Mouse (Mus musculus) CH12.LX (cell line): Measurements from ENCODE around the gene Utp18. TPM values are rescaled to one million over a fixed set of nuclear protein-coding genes. Genes with fewer than 3 reads are reported as not detected.
A peak's percentile ranks its signal among the peaks of the same experiment; 100 is the strongest.

Experiments
- DNase-seq: peaks from one replicate; pipeline ENCODE4 v3.0.0-alpha.2; 2013; ENCODE audit errors: extremely low read depth
- H3K27ac ChIP-seq: 2 replicates; pipeline ENCODE4 v1.5.1; 2012; ENCODE audit warnings: low read depth, mild to moderate bottlenecking, control low read depth, moderate library complexity; ENCODE audit not compliant: insufficient read depth
- H3K27me3 ChIP-seq: replicated peaks from 2 replicates; pipeline ENCODE3; 2012; ENCODE audit warnings: inconsistent platforms
- H3K36me3 ChIP-seq, 2 experiments: replicated peaks in 1 of 2; 2 replicates each; pipeline versions ENCODE3 to v1.6.1; 2012; ENCODE audit warnings: inconsistent platforms in 1 of 2, low read length in 1 of 2, mild to moderate bottlenecking in 1 of 2, mixed read lengths in 1 of 2, moderate library complexity in 1 of 2; ENCODE audit not compliant: control insufficient read depth in 1 of 2, insufficient read depth in 1 of 2
- H3K4me1 ChIP-seq, 2 experiments: 2 replicates each; pipeline ENCODE4 v1.6.1; 2012; ENCODE audit warnings: inconsistent platforms in 1 of 2, moderate library complexity in 1 of 2; ENCODE audit not compliant: insufficient read depth in 2 of 2, control insufficient read depth in 1 of 2
- H3K4me2 ChIP-seq: 2 replicates; pipeline ENCODE4 v1.6.1; 2012; ENCODE audit warnings: low read depth, mild to moderate bottlenecking, control low read depth; ENCODE audit not compliant: poor library complexity, insufficient read depth, severe bottlenecking
- H3K4me3 ChIP-seq, 3 experiments: fragments of 150-350 bp in 1 of 3; sonication (generic) in 1 of 3; replicated peaks in 1 of 3; 2 replicates each; pipeline versions ENCODE3 to v1.5.1; 2011 to 2012; ENCODE audit warnings: low read depth in 2 of 3, low read length in 2 of 3, mild to moderate bottlenecking in 2 of 3, moderate library complexity in 2 of 3, control low read depth in 1 of 3, improper control_type of control experiment in 1 of 3, inconsistent platforms in 1 of 3, mixed read lengths in 1 of 3; ENCODE audit not compliant: poor library complexity in 1 of 3
- H3K79me2 ChIP-seq: replicated peaks from 2 replicates; pipeline ENCODE4 v1.6.1; 2012; ENCODE audit warnings: mild to moderate bottlenecking, moderate library complexity; ENCODE audit not compliant: control insufficient read depth, poor library complexity, insufficient read depth, severe bottlenecking; ENCODE audit errors: extremely low read depth
- H3K9ac ChIP-seq: 2 replicates; pipeline ENCODE4 v1.6.1; 2012; ENCODE audit warnings: low read depth, mild to moderate bottlenecking, control low read depth, moderate library complexity; ENCODE audit not compliant: insufficient read depth
- H3K9me3 ChIP-seq: replicated peaks from 2 replicates; pipeline ENCODE3; 2012; ENCODE audit warnings: low read length, inconsistent platforms, mixed read lengths
- CHD1 ChIP-seq: IDR thresholded peaks from 2 replicates; pipeline ENCODE4 v1.6.1; 2012; ENCODE audit warnings: low read depth, low read length, improper control_type of control experiment, inconsistent platforms
- CHD2 ChIP-seq: IDR thresholded peaks from 2 replicates; pipeline ENCODE4 v1.6.1; 2011; ENCODE audit warnings: low read length, improper control_type of control experiment
- E2F4 ChIP-seq: IDR thresholded peaks from 2 replicates; pipeline ENCODE4 v1.6.1; 2011; ENCODE audit warnings: low read depth, low read length, improper control_type of control experiment; ENCODE audit not compliant: insufficient replicate concordance
- ELF1 ChIP-seq: IDR thresholded peaks from 2 replicates; pipeline ENCODE4 v1.6.1; 2014; ENCODE audit warnings: low read depth, mild to moderate bottlenecking, inconsistent platforms, low read length, improper control_type of control experiment
- EP300 ChIP-seq: IDR thresholded peaks from 2 replicates; pipeline ENCODE4 v1.6.1; 2011; ENCODE audit warnings: low read length, improper control_type of control experiment
- IRF4 ChIP-seq: IDR thresholded peaks from 2 replicates; pipeline ENCODE4 v1.6.1; 2014; ENCODE audit warnings: low read depth, mild to moderate bottlenecking, inconsistent platforms, low read length, improper control_type of control experiment
- MAFK ChIP-seq: IDR thresholded peaks from 2 replicates; pipeline ENCODE4 v1.6.1; 2011; ENCODE audit warnings: low read length, improper control_type of control experiment; ENCODE audit not compliant: insufficient replicate concordance
- MAZ ChIP-seq: IDR thresholded peaks from 2 replicates; pipeline ENCODE4 v1.6.1; 2012; ENCODE audit warnings: low read depth, mild to moderate bottlenecking, inconsistent platforms, low read length, improper control_type of control experiment, moderate library complexity
- MYC ChIP-seq: IDR thresholded peaks from 2 replicates; pipeline ENCODE4 v1.6.1; 2011; ENCODE audit warnings: low read depth, mild to moderate bottlenecking, improper control_type of control experiment, low read length
- NELFE ChIP-seq: IDR thresholded peaks from 2 replicates; pipeline ENCODE4 v1.6.1; 2011; ENCODE audit warnings: low read depth, low read length, improper control_type of control experiment
- NRF1 ChIP-seq: IDR thresholded peaks from 2 replicates; pipeline ENCODE4 v1.6.1; 2014; ENCODE audit warnings: low read depth, mild to moderate bottlenecking, inconsistent platforms, low read length, improper control_type of control experiment, moderate library complexity
- PAX5 ChIP-seq: IDR thresholded peaks from 2 replicates; pipeline ENCODE4 v1.6.1; 2012; ENCODE audit warnings: low read length, inconsistent platforms, mixed read lengths
- POLR2A ChIP-seq: IDR thresholded peaks from 2 replicates; pipeline ENCODE4 v1.6.1; 2011; ENCODE audit warnings: low read depth, mild to moderate bottlenecking, improper control_type of control experiment, low read length
- POLR2AphosphoS2 ChIP-seq: IDR thresholded peaks from 2 replicates; pipeline ENCODE4 v1.6.1; 2011; ENCODE audit warnings: low read depth, low read length, improper control_type of control experiment
- RCOR1 ChIP-seq: conservative IDR thresholded peaks from 2 replicates; pipeline ENCODE4 v1.6.1; 2012; ENCODE audit warnings: low read depth, mild to moderate bottlenecking, inconsistent platforms, low read length, improper control_type of control experiment
- SIN3A ChIP-seq: IDR thresholded peaks from 2 replicates; pipeline ENCODE4 v1.6.1; 2012; ENCODE audit warnings: low read length, improper control_type of control experiment, inconsistent platforms
- SMC3 ChIP-seq: IDR thresholded peaks from 2 replicates; pipeline ENCODE4 v1.6.1; 2011; ENCODE audit warnings: low read depth, low read length, improper control_type of control experiment
- TBP ChIP-seq: conservative IDR thresholded peaks from 2 replicates; pipeline ENCODE4 v1.6.1; 2011; ENCODE audit warnings: low read depth, low read length, improper control_type of control experiment
- UBTF ChIP-seq: IDR thresholded peaks from 2 replicates; pipeline ENCODE4 v1.6.1; 2012; ENCODE audit warnings: low read depth, mild to moderate bottlenecking, inconsistent platforms, low read length, improper control_type of control experiment, moderate library complexity
- USF1 ChIP-seq: IDR thresholded peaks from 2 replicates; pipeline ENCODE4 v1.6.1; 2014; ENCODE audit warnings: low read depth, mild to moderate bottlenecking, inconsistent platforms, low read length, improper control_type of control experiment
- USF2 ChIP-seq: conservative IDR thresholded peaks from 2 replicates; pipeline ENCODE4 v1.6.1; 2011; ENCODE audit warnings: low read depth, low read length, improper control_type of control experiment
- dilution Hi-C: fragments of 300-500 bp; cut with MboI; formaldehyde crosslinking; loops from 2 replicates; pipeline ENCODE4 v1.14.3; 2020; ENCODE audit warnings: low sequenced_read_pairs; ENCODE audit not compliant: extremely low pct_unique_long_range_greater_than_20kb, extremely low pct_ligation_motif_present
- in situ Hi-C: fragments of 300-500 bp; cut with MboI; formaldehyde crosslinking; loops from 3 replicates; pipeline ENCODE4 v1.14.3; 2019; ENCODE audit warnings: low sequenced_read_pairs, low pct_ligation_motif_present, low pct_unique_long_range_greater_than_20kb, mixed read lengths
- polyA plus RNA-seq: library from polyadenylated mRNA; unstranded; fragments of >175 nt; gene quantifications from 2 replicates; pipeline ENCODE4 v1.2.1, GENCODE M21; 2012; ENCODE audit warnings: low read depth; ENCODE audit not compliant: insufficient read length
- total RNA-seq, 2 experiments: library from RNA; depleted of rRNA; stranded (reverse); fragments of 300-350 nt in 1 of 2; fragments of >200 nt in 1 of 2; gene quantifications; 2 replicates each; pipeline ENCODE4 v1.2.3; 2012 to 2014

The Utp18 gene
- total and polyA plus RNA-seq, 3 experiments, result 61.8 to 132 (median 93.9) TPM

- no peak for TF ChIP-seq NELFE
- TF ChIP-seq USF1, result no peak
Measured at GRCm38 (mm10) chr11:93856284-93856955, 29.1 kb downstream of the Utp18 start (continued).

DNA sequence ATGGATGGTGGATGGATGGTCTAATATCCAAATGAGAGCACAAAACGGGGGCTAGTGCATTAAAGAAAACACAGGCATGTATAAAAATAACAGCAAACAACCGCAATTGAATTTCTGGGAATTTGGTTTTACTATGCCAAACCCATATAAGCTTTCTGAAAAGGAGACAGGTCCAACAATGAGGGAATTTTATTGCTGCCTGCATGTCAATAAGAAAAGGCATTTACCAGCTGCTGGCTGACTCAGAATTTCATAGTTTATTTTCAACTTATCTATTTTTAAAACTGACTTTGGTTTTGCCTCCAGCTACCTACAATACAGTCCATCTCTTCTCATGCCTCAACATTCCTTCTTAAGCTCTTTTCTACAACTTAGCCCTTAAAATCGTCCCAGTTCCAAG is 33.0 kb downstream of the Utp18 start:
- Histone ChIP-seq H3K4me3 (no peak overlapping the region), H3K4me2 (no peak overlapping the region), H3K9me3 (no peaks in the 10 kb centered on the region), H3K79me2 (no peaks in the 10 kb centered on the region), H3K36me3 (no peaks in the 10 kb centered on the region), H3K4me1 (peaks cover 2 to 6% of the 10 kb centered on the region in 2 experiments; a peak in 3 of 4 replicates), H3K27ac (no peak overlapping the region), H3K27me3 (no peaks in the 10 kb centered on the region), H3K9ac (no peak overlapping the region)
- no peak for TF ChIP-seq POLR2A
- no peak for TF ChIP-seq ELF1
- no peak for TF ChIP-seq RCOR1
- no peak for TF ChIP-seq CHD2
- TF ChIP-seq MAFK, result no peak
- TF ChIP-seq UBTF, result no peak
- no peak for TF ChIP-seq NELFE
- TF ChIP-seq E2F4, result no peak
- no peak for TF ChIP-seq MYC
- no peak for TF ChIP-seq TBP
- no peak for TF ChIP-seq CHD1
- no peak for TF ChIP-seq SIN3A
- no peak for TF ChIP-seq PAX5
- TF ChIP-seq USF2, result no peak
- TF ChIP-seq SMC3, result no peak
- no peak for TF ChIP-seq POLR2AphosphoS2
- no peak for TF ChIP-seq NRF1
- no peak for TF ChIP-seq MAZ
- in situ Hi-C loops, result no loop called here
- dilution Hi-C loops, result no loop called here
- DNase-seq, result no peak

DNA sequence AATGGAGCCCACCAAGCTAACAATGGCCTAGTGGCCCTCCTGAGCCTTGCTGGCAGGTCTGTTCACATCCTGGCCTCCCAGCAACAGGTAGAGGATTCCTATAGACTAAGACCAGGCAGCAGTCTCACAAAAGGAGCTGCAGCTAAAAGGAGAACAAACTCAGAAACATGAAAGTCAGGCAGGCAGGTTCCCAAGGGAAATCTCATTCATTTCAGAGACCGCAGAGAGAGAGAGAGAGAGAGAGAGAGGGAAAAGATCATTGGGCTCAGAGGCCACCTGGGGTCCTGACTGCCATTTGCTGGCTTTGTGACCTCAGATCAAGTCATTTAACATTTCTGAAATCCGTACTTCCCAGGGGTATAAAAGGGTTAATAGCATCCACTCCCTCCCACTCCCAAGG is 38.2 kb downstream of the Utp18 start:
- in situ Hi-C loops (no loop called here), dilution Hi-C loops (no loop called here)
- no peaks in the 10 kb centered on the region for H3K36me3 ChIP-seq
- no peak overlapping the region for H3K27ac ChIP-seq
- no peak overlapping the region for H3K4me2 ChIP-seq
- H3K27me3 ChIP-seq, result peaks cover 1% of the 10 kb centered on the region
- peak; percentile 58 for TF ChIP-seq IRF4
- peak; percentile 77 for TF ChIP-seq EP300
- no peak for TF ChIP-seq MAZ
- H3K79me2 ChIP-seq, result no peaks in the 10 kb centered on the region
- H3K9me3 ChIP-seq, result no peaks in the 10 kb centered on the region
- peaks cover 4 to 16% of the 10 kb centered on the region in 2 experiments for H3K4me1 ChIP-seq
- H3K9ac ChIP-seq, result no peak overlapping the region
- DNase-seq, result peak; percentile 59
- no peak overlapping the region for H3K4me3 ChIP-seq
